Mouse (Mus musculus) megakaryocyte, embryonic 14.5 days (primary cell): ENCODE results near the gene Rpl18a.

Source experiments
- FLI1 ChIP-seq: IDR thresholded peaks from 2 replicates; pipeline ENCODE4 v1.6.1; 2012; ENCODE audit warnings: low read length, inconsistent platforms, mixed read lengths
- GATA1 ChIP-seq: IDR thresholded peaks from 3 replicates; pipeline ENCODE4 v1.6.1; 2012; ENCODE audit warnings: mixed read lengths, low read length, inconsistent platforms, borderline replicate concordance

DNA sequence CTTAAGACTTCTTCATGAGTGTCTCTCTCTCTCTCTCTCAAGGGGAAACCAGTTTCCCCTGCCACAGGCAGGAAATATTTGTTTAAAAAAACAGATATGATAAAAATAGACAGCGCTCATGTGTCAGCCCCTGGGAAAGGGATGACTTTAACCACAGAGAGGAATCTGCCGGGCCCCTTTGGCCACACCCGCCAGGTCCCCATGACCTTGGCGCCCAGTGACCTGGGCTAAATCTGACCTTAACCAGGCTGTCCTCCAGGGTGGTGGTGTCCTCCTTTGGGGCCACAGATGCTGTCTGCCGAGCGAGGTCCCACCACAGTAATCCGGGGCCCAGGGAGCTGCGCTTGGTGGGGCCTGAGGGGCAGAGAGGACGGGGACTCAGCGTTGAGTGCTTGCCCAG lies 12.5 kb downstream of the Rpl18a start:
- TF ChIP-seq GATA1 (no peak), FLI1 (no peak)
